Mouse (Mus musculus) cerebellum, postnatal 14 days (tissue): ENCODE results near the gene Pym1.

ENCODE experiments used
- DNase-seq, 2 experiments: peaks; one replicate each; pipeline ENCODE4 v3.0.0; 2021; ENCODE audit warnings: mixed read lengths in 2 of 2

Pym1 gene

GRCm38 (mm10) chr10:128806086-128806485 lies 58.4 kb downstream of the Pym1 start:
- DNase-seq, result no peak

- no peak for DNase-seq
Measured at GRCm38 (mm10) chr10:128807018-128807417, 59.3 kb downstream of the Pym1 start.
